Mouse (Mus musculus): Measurements from ENCODE around the gene Nme9. TPM values are rescaled to one million over a fixed set of nuclear protein-coding genes. Genes with fewer than 3 reads are reported as not detected.

Gene Nme9
- polyA plus RNA-seq, 1 experiment from 2014 or later: not detected

GRCm38 (mm10) chr9:99459730-99460129 lies 8.5 kb downstream of the Nme9 start:
- H3K27ac ChIP-seq (ENCODE audit: low read depth): no peak overlapping the region
- no peaks in the 10 kb centered on the region for H3K27me3 ChIP-seq (replicated peaks; ENCODE audit: control insufficient read depth, insufficient read depth, low read length)
- H3K4me2 ChIP-seq (ENCODE audit: low read length): no peak overlapping the region
- H3K36me3 ChIP-seq (ENCODE audit: control insufficient read depth, insufficient read depth, low read length): no peaks in the 10 kb centered on the region
- H3K9ac ChIP-seq (ENCODE audit: low read length): no peak overlapping the region
- no peak for ATAC-seq (replicated peaks; ENCODE audit: low FRiP score, low TSS enrichment, low read depth)
- DNase-seq (ENCODE audit: low spot score): no peak
- no peaks in the 10 kb centered on the region for H3K9me3 ChIP-seq (ENCODE audit: control insufficient read depth, low read length)
- H3K4me3 ChIP-seq (ENCODE audit: low read depth, low read length): no peak overlapping the region
- H3K4me1 ChIP-seq (replicated peaks; ENCODE audit: control insufficient read depth, insufficient read depth, low read length): no peaks in the 10 kb centered on the region
- 83% methylated on average over 4 of the region's 4 CpGs for WGBS

GRCm38 (mm10) chr9:99464876-99465275 lies 13.6 kb downstream of the Nme9 start:
- H3K9ac ChIP-seq (ENCODE audit: low read length): no peak overlapping the region
- no peak overlapping the region for H3K27ac ChIP-seq (ENCODE audit: low read depth)
- 78% methylated on average over 6 of the region's 6 CpGs for WGBS
- no peak for DNase-seq (ENCODE audit: low spot score)
- H3K4me2 ChIP-seq (ENCODE audit: low read length): no peak overlapping the region
- H3K4me3 ChIP-seq (ENCODE audit: low read depth, low read length): no peak overlapping the region
- no peak for ATAC-seq (replicated peaks; ENCODE audit: low FRiP score, low TSS enrichment, low read depth)
- H3K9me3 ChIP-seq (ENCODE audit: control insufficient read depth, low read length): no peaks in the 10 kb centered on the region
- H3K4me1 ChIP-seq (replicated peaks; ENCODE audit: control insufficient read depth, insufficient read depth, low read length): no peaks in the 10 kb centered on the region
- no peaks in the 10 kb centered on the region for H3K36me3 ChIP-seq (ENCODE audit: control insufficient read depth, insufficient read depth, low read length)
- no peaks in the 10 kb centered on the region for H3K27me3 ChIP-seq (replicated peaks; ENCODE audit: control insufficient read depth, insufficient read depth, low read length)

GRCm38 (mm10) chr9:99468572-99468971 lies 17.3 kb downstream of the Nme9 start:
- Histone ChIP-seq H3K27me3 (replicated peaks; ENCODE audit: control insufficient read depth, insufficient read depth, low read length) (no peaks in the 10 kb centered on the region), H3K9ac (ENCODE audit: low read length) (no peak overlapping the region), H3K36me3 (ENCODE audit: control insufficient read depth, insufficient read depth, low read length) (no peaks in the 10 kb centered on the region), H3K4me1 (replicated peaks; ENCODE audit: control insufficient read depth, insufficient read depth, low read length) (no peaks in the 10 kb centered on the region), H3K27ac (ENCODE audit: low read depth) (no peak overlapping the region), H3K4me3 (ENCODE audit: low read depth, low read length) (no peak overlapping the region), H3K9me3 (ENCODE audit: control insufficient read depth, low read length) (no peaks in the 10 kb centered on the region), H3K4me2 (ENCODE audit: low read length) (no peak overlapping the region)
- WGBS: 69% methylated on average over 9 of the region's 9 CpGs
- ATAC-seq (replicated peaks; ENCODE audit: low FRiP score, low TSS enrichment, low read depth) (no peak), DNase-seq (ENCODE audit: low spot score) (no peak)

- Histone ChIP-seq H3K36me3 (ENCODE audit: control insufficient read depth, insufficient read depth, low read length) (no peaks in the 10 kb centered on the region), H3K4me1 (replicated peaks; ENCODE audit: control insufficient read depth, insufficient read depth, low read length) (no peaks in the 10 kb centered on the region), H3K27me3 (replicated peaks; ENCODE audit: control insufficient read depth, insufficient read depth, low read length) (no peaks in the 10 kb centered on the region), H3K9ac (ENCODE audit: low read length) (no peak overlapping the region), H3K4me3 (ENCODE audit: low read depth, low read length) (no peak overlapping the region), H3K9me3 (ENCODE audit: control insufficient read depth, low read length) (no peaks in the 10 kb centered on the region), H3K4me2 (ENCODE audit: low read length) (no peak overlapping the region), H3K27ac (ENCODE audit: low read depth) (no peak overlapping the region)
- 63% methylated on average over 8 of the region's 8 CpGs for WGBS
- DNase-seq (ENCODE audit: low spot score) (peak; percentile 55), ATAC-seq (replicated peaks; ENCODE audit: low FRiP score, low TSS enrichment, low read depth) (peak; percentile 63)
Measured at GRCm38 (mm10) chr9:99469681-99470273, 18.5 kb downstream of the Nme9 start.

GRCm38 (mm10) chr9:99470347-99471092 lies 19.2 kb downstream of the Nme9 start:
- no peaks in the 10 kb centered on the region for H3K27me3 ChIP-seq (replicated peaks; ENCODE audit: control insufficient read depth, insufficient read depth, low read length)
- no peak overlapping the region for H3K4me3 ChIP-seq (ENCODE audit: low read depth, low read length)
- no peak overlapping the region for H3K27ac ChIP-seq (ENCODE audit: low read depth)
- no peak overlapping the region for H3K9ac ChIP-seq (ENCODE audit: low read length)
- peak; percentile 34; the same call in 1 of the 2 replicates for ATAC-seq (replicated peaks; ENCODE audit: low FRiP score, low TSS enrichment, low read depth)
- WGBS: 56% methylated on average over 16 of the region's 16 CpGs
- H3K4me1 ChIP-seq (replicated peaks; ENCODE audit: control insufficient read depth, insufficient read depth, low read length): no peaks in the 10 kb centered on the region
- 0 out of 2 replicates have a peak, but pooled peaks cover 7% of the 10 kb centered on the region for H3K36me3 ChIP-seq (ENCODE audit: control insufficient read depth, insufficient read depth, low read length)
- no peaks in the 10 kb centered on the region for H3K9me3 ChIP-seq (ENCODE audit: control insufficient read depth, low read length)
- DNase-seq (ENCODE audit: low spot score): no peak
- no peak overlapping the region; the same call in 1 of the 2 replicates for H3K4me2 ChIP-seq (ENCODE audit: low read length)

- H3K9ac ChIP-seq (ENCODE audit: low read length): no peak overlapping the region
- ATAC-seq (replicated peaks; ENCODE audit: low FRiP score, low TSS enrichment, low read depth) (no peak), DNase-seq (ENCODE audit: low spot score) (no peak)
- H3K36me3 ChIP-seq (ENCODE audit: control insufficient read depth, insufficient read depth, low read length): 0 out of 2 replicates have a peak, but pooled peaks cover 12% of the 10 kb centered on the region
- H3K4me3 ChIP-seq (ENCODE audit: low read depth, low read length): no peak overlapping the region
- no peak overlapping the region for H3K4me2 ChIP-seq (ENCODE audit: low read length)
- no peaks in the 10 kb centered on the region for H3K27me3 ChIP-seq (replicated peaks; ENCODE audit: control insufficient read depth, insufficient read depth, low read length)
- no peak overlapping the region for H3K27ac ChIP-seq (ENCODE audit: low read depth)
- H3K9me3 ChIP-seq (ENCODE audit: control insufficient read depth, low read length): no peaks in the 10 kb centered on the region
- no peaks in the 10 kb centered on the region for H3K4me1 ChIP-seq (replicated peaks; ENCODE audit: control insufficient read depth, insufficient read depth, low read length)
- WGBS: 59% methylated on average over 7 of the region's 7 CpGs
Measured at GRCm38 (mm10) chr9:99471334-99471733, 20.1 kb downstream of the Nme9 start.

GRCm38 (mm10) chr9:99479181-99479711 lies 28.0 kb downstream of the Nme9 start:
- 63% methylated on average over 9 of the region's 9 CpGs for WGBS
- no peaks in the 10 kb centered on the region for H3K9me3 ChIP-seq (ENCODE audit: control insufficient read depth, low read length)
- H3K4me1 ChIP-seq (replicated peaks; ENCODE audit: control insufficient read depth, insufficient read depth, low read length): no peaks in the 10 kb centered on the region
- ATAC-seq (replicated peaks; ENCODE audit: low FRiP score, low TSS enrichment, low read depth) (0 out of 2 replicates have a peak, but pooled peaks have one; percentile 72), DNase-seq (ENCODE audit: low spot score) (no peak)
- H3K27me3 ChIP-seq (replicated peaks; ENCODE audit: control insufficient read depth, insufficient read depth, low read length): no peaks in the 10 kb centered on the region
- peaks cover 37% of the 10 kb centered on the region for H3K36me3 ChIP-seq (ENCODE audit: control insufficient read depth, insufficient read depth, low read length)
- H3K9ac ChIP-seq (ENCODE audit: low read length): no peak overlapping the region
- H3K27ac ChIP-seq (ENCODE audit: low read depth): no peak overlapping the region
- no peak overlapping the region for H3K4me2 ChIP-seq (ENCODE audit: low read length)
- no peak overlapping the region for H3K4me3 ChIP-seq (ENCODE audit: low read depth, low read length)

- ATAC-seq (replicated peaks; ENCODE audit: low FRiP score, low TSS enrichment, low read depth) (no peak), DNase-seq (ENCODE audit: low spot score) (no peak)
- H3K36me3 ChIP-seq (ENCODE audit: control insufficient read depth, insufficient read depth, low read length): peaks cover 30% of the 10 kb centered on the region
- no peak overlapping the region for H3K4me2 ChIP-seq (ENCODE audit: low read length)
- H3K27me3 ChIP-seq (replicated peaks; ENCODE audit: control insufficient read depth, insufficient read depth, low read length): no peaks in the 10 kb centered on the region
- no peaks in the 10 kb centered on the region for H3K4me1 ChIP-seq (replicated peaks; ENCODE audit: control insufficient read depth, insufficient read depth, low read length)
- 87% methylated on average over 4 of the region's 4 CpGs for WGBS
- no peak overlapping the region for H3K9ac ChIP-seq (ENCODE audit: low read length)
- no peak overlapping the region for H3K4me3 ChIP-seq (ENCODE audit: low read depth, low read length)
- no peak overlapping the region for H3K27ac ChIP-seq (ENCODE audit: low read depth)
- H3K9me3 ChIP-seq (ENCODE audit: control insufficient read depth, low read length): no peaks in the 10 kb centered on the region
Measured at GRCm38 (mm10) chr9:99480764-99481163, 29.5 kb downstream of the Nme9 start.

Data from intestine, embryonic 14.5 days (tissue).